Mouse (Mus musculus) MEL (cell line): Measurements from ENCODE around the gene Grb10.

Experiments
- CTCF ChIP-seq, 3 experiments: IDR thresholded peaks in 2 of 3; conservative IDR thresholded peaks in 1 of 3; 2 replicates each; pipeline ENCODE4 v1.5.1; 2011 to 2012; ENCODE audit warnings: low read length in 3 of 3, low read depth in 2 of 3, mild to moderate bottlenecking in 2 of 3, improper control_type of control experiment in 1 of 3, inconsistent platforms in 1 of 3, mixed read lengths in 1 of 3, moderate library complexity in 1 of 3; ENCODE audit not compliant: control insufficient read depth in 1 of 3, insufficient read depth in 1 of 3, poor library complexity in 1 of 3, severe bottlenecking in 1 of 3
- E2F4 ChIP-seq: IDR thresholded peaks from 2 replicates; pipeline ENCODE4 v1.6.1; 2011; ENCODE audit warnings: low read depth, low read length, improper control_type of control experiment, borderline replicate concordance
- POLR2A ChIP-seq, 2 experiments: IDR thresholded peaks; 2 replicates each; pipeline ENCODE4 v1.6.1; 2011 to 2012; ENCODE audit warnings: low read length in 2 of 2, mild to moderate bottlenecking in 2 of 2, control low read depth in 1 of 2, improper control_type of control experiment in 1 of 2, low read depth in 1 of 2, moderate library complexity in 1 of 2; ENCODE audit not compliant: control insufficient read depth in 1 of 2, insufficient read depth in 1 of 2, poor library complexity in 1 of 2
- TCF12 ChIP-seq: IDR thresholded peaks from 2 replicates; pipeline ENCODE4 v1.6.1; 2014; ENCODE audit warnings: low read depth, mild to moderate bottlenecking, inconsistent platforms, low read length, improper control_type of control experiment, moderate library complexity
- ZNF384 ChIP-seq: IDR thresholded peaks from 2 replicates; pipeline ENCODE4 v1.6.1; 2012; ENCODE audit warnings: low read depth, mild to moderate bottlenecking, inconsistent platforms, low read length, improper control_type of control experiment

GRCm38 (mm10) chr11:11993807-11994206 lies 44.7 kb downstream of the Grb10 start:
- TF ChIP-seq TCF12 (no peak), CTCF (IDR thresholded peaks at IDR 0.05 in 2 of 3, conservative IDR thresholded peaks at IDR 0.05 in 1 of 3; ENCODE audit: control insufficient read depth in 1 of 3, insufficient read depth in 1 of 3, low read depth in 2 of 3, low read length in 3 of 3, poor library complexity in 1 of 3, severe bottlenecking in 1 of 3) (no peak), ZNF384 (no peak), POLR2A (IDR thresholded peaks at IDR 0.05; ENCODE audit: control insufficient read depth in 1 of 2, insufficient read depth in 1 of 2, low read depth in 1 of 2, low read length in 2 of 2, poor library complexity in 1 of 2) (no peak), E2F4 (no peak)
